Mouse (Mus musculus) ES-Bruce4 (cell line): ENCODE results near the gene Ddx52.

Experiments used
- CTCF ChIP-seq: IDR thresholded peaks from one replicate; pipeline ENCODE4 v1.8.1; 2011; ENCODE audit warnings: low read depth, low read length
- EP300 ChIP-seq: IDR thresholded peaks from 2 replicates; pipeline ENCODE4 v1.6.1; 2011; ENCODE audit warnings: low read depth, low read length; ENCODE audit not compliant: insufficient read depth
- POLR2A ChIP-seq: IDR thresholded peaks from one replicate; pipeline ENCODE4 v1.8.1; 2011; ENCODE audit warnings: low read length; ENCODE audit not compliant: insufficient read depth

- TF ChIP-seq CTCF, result no peak
- no peak for TF ChIP-seq POLR2A
- no peak for TF ChIP-seq EP300
These were observed 8.5 kb upstream of the Ddx52 start for GRCm38 (mm10) chr11:83933376-83933775.
